Mouse (Mus musculus) midbrain, embryonic 11.5 days (tissue): ENCODE measurements around the gene Aadacl3. TPM values are rescaled to one million over a fixed set of nuclear protein-coding genes. Genes with fewer than 3 reads are reported as not detected.

Experiments used
- polyA plus RNA-seq: library from polyadenylated mRNA; unstranded; fragments of >200 nt; fragmentation: Nextera tagmentation; extraction: Ambion mirVana; gene quantifications from 2 replicates; pipeline ENCODE4 v1.2.1, GENCODE M21; 2014

Aadacl3 gene
- polyA plus RNA-seq, 1 experiment from 2014 or later: not detected

Other genes with a start within 250 kb of the Aadacl3 start
- gene Pramel5, start 183.3 kb downstream of the Aadacl3 start, polyA plus RNA-seq: not detected in 2 replicates
- not detected in 2 replicates for gene Gm13128, start 133.5 kb downstream of the Aadacl3 start, polyA plus RNA-seq
- gene Gm13119, start 105.8 kb downstream of the Aadacl3 start, polyA plus RNA-seq: not detected in 2 replicates
- not detected in 2 replicates for gene Pramef20, start 85.8 kb downstream of the Aadacl3 start, polyA plus RNA-seq
- not detected in 2 replicates for gene Pramef12, start 55.3 kb downstream of the Aadacl3 start, polyA plus RNA-seq
- not detected in 2 replicates for gene 1700012P22Rik, start 25.0 kb downstream of the Aadacl3 start, polyA plus RNA-seq
- not detected in 2 replicates for gene Gm9944, start 10.4 kb downstream of the Aadacl3 start, polyA plus RNA-seq
- gene 9430007A20Rik, start 56.1 kb upstream of the Aadacl3 start, polyA plus RNA-seq: not detected in 2 replicates
- not detected in 2 replicates for gene Gm13124, start 101.4 kb upstream of the Aadacl3 start, polyA plus RNA-seq
- not detected in 2 replicates for gene Aadacl4, start 150.0 kb upstream of the Aadacl3 start, polyA plus RNA-seq
- not detected in 2 replicates for gene Gm436, start 222.6 kb upstream of the Aadacl3 start, polyA plus RNA-seq